Mouse (Mus musculus): ENCODE results near the gene Cds1. TPM values are rescaled to one million over a fixed set of nuclear protein-coding genes. Genes with fewer than 3 reads are reported as not detected.

The Cds1 gene
- total and polyA plus RNA-seq, 3 experiments, result 3.2 to 20.9 (median 17.3) TPM

DNA sequence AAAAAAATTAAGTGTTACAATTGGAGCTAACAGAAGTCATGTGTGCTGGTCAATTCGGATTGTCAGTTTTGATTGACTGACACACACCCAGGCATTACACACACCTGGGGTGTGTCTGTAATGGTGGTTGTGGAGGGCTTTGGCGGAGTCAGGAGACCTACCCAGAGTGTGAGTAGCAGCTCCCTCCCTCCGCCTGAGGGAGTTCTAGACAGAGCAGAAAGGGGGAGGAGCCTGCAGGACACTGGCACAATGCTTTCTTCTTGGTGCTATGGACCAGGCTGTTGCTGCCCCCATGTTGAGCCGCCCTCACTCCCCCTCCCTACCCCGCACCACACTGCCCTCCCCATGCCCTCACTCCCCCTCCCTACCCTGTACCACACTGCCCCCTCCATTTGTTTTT, 25.6 kb downstream of the Cds1 start:
- no peaks in the 10 kb centered on the region for H3K4me1 ChIP-seq (ENCODE audit: control insufficient read depth, insufficient read depth, low read length)
- H3K27me3 ChIP-seq (ENCODE audit: control insufficient read depth, insufficient read depth, low read length), result no peaks in the 10 kb centered on the region
- TF ChIP-seq POLR2A (IDR thresholded peaks at IDR 0.05; ENCODE audit: insufficient read depth, low read depth, low read length), result no peak
- no peak for TF ChIP-seq CTCF (IDR thresholded peaks at IDR 0.05)
- TF ChIP-seq EP300 (IDR thresholded peaks at IDR 0.05; ENCODE audit: insufficient read depth, low read depth, low read length), result no peak
- H3K27ac ChIP-seq, result no peak overlapping the region
- intact Hi-C loops (cut with DNase I), result no loop called here
- WGBS, result 69% methylated on average over 5 of the region's 5 CpGs
- DNase-seq, result no peak
- H3K4me3 ChIP-seq, result no peak overlapping the region
- H3K36me3 ChIP-seq (ENCODE audit: control insufficient read depth, insufficient read depth, low read length), result no peaks in the 10 kb centered on the region
- H3K9ac ChIP-seq (ENCODE audit: low read depth, low read length), result no peak overlapping the region
- H3K79me2 ChIP-seq (replicated peaks; ENCODE audit: control insufficient read depth, insufficient read depth, low read length), result no peaks in the 10 kb centered on the region

DNA sequence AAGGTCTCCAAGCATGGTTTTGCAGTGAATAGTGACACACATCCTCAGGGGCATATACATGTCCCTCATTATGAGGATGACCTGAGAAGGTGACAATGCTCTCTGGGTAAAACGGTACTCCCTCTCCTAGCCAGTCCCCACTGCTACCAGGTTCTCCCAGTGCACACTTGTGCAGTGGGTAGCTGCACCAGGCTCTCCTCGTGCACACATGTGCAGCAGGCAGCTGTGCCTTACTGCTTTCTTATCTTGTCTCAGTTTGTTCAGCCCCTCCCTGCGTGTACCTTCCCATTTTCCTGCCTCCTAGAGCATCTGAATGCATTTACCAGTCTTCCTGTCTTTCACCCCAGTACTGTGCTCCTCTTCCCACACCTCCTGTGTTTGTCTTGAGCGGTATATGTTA, 27.7 kb downstream of the Cds1 start:
- intact Hi-C loops (cut with DNase I), result no loop called here
- TF ChIP-seq POLR2A (IDR thresholded peaks at IDR 0.05; ENCODE audit: insufficient read depth, low read depth, low read length) (no peak), EP300 (IDR thresholded peaks at IDR 0.05; ENCODE audit: insufficient read depth, low read depth, low read length) (no peak), CTCF (IDR thresholded peaks at IDR 0.05) (no peak)
- no peaks in the 10 kb centered on the region for H3K36me3 ChIP-seq (ENCODE audit: control insufficient read depth, insufficient read depth, low read length)
- H3K4me1 ChIP-seq (ENCODE audit: control insufficient read depth, insufficient read depth, low read length), result no peaks in the 10 kb centered on the region
- WGBS, result 33% methylated on average over 4 of the region's 4 CpGs
- no peak overlapping the region for H3K9ac ChIP-seq (ENCODE audit: low read depth, low read length)
- no peaks in the 10 kb centered on the region for H3K27me3 ChIP-seq (ENCODE audit: control insufficient read depth, insufficient read depth, low read length)
- no peak overlapping the region for H3K27ac ChIP-seq
- DNase-seq, result no peak
- no peaks in the 10 kb centered on the region for H3K79me2 ChIP-seq (replicated peaks; ENCODE audit: control insufficient read depth, insufficient read depth, low read length)
- no peak overlapping the region for H3K4me3 ChIP-seq

DNA sequence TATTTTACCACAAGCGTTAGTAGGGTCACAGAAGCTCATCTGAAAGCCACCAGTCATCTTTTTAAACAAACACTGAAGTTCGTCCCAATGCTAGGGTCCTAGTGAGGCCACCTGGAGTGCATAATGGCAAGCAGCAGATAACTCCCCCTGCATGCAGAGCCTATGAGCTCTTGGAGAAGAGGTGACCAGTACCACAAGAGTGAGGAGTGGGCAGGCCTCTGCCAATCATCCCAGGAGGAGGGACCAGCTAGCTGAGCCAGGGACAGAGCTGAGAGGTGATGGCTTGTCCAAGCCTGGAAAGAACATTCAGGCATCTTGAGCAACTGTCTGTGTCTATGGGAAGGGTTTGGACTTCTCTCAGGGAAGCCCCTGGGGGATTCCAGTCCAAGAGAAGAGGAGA, 37.0 kb downstream of the Cds1 start:
- no peak for DNase-seq
- Histone ChIP-seq H3K4me1 (ENCODE audit: control insufficient read depth, insufficient read depth, low read length) (no peaks in the 10 kb centered on the region), H3K27ac (no peak overlapping the region), H3K9ac (ENCODE audit: low read depth, low read length) (no peak overlapping the region), H3K36me3 (ENCODE audit: control insufficient read depth, insufficient read depth, low read length) (no peaks in the 10 kb centered on the region), H3K79me2 (replicated peaks; ENCODE audit: control insufficient read depth, insufficient read depth, low read length) (no peaks in the 10 kb centered on the region), H3K4me3 (no peak overlapping the region), H3K27me3 (ENCODE audit: control insufficient read depth, insufficient read depth, low read length) (no peaks in the 10 kb centered on the region)
- 75% methylated on average over 2 of the region's 2 CpGs for WGBS
- intact Hi-C loops (cut with DNase I), result no loop called here
- TF ChIP-seq POLR2A (IDR thresholded peaks at IDR 0.05; ENCODE audit: insufficient read depth, low read depth, low read length) (no peak), EP300 (IDR thresholded peaks at IDR 0.05; ENCODE audit: insufficient read depth, low read depth, low read length) (no peak), CTCF (IDR thresholded peaks at IDR 0.05) (no peak)

DNA sequence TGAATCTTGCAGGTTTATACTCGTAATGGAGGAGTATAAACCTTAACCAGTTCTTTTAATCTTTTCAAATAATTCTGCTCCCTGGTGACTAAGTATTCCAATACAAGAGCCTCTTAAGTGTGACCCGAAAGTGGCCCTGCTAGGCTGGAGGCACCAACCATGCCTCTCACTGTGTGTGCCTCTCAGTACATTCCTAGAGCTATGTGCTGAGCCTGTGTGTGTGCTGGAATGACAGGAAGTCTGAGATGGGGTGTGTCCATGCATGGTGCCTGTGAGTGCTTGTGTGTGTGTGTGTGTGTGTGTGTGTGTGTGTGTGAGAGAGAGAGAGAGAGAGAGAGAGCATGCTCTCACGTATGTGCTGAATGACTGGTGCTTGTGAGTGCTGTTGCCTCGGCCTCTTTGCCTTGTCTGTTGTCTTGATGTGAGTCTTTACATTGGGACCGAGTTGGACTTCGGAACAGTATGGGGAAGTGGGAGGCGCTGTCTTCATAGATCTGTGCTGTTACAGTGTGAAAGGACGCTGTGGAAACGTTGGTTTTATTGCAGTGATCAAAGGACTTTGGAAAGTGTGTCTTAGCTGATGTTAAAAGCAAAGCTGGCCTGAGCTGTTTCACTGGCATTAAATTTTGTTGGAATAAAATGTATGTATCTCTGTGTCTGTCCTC, 37.6 kb downstream of the Cds1 start:
- Histone ChIP-seq H3K4me1 (ENCODE audit: control insufficient read depth, insufficient read depth, low read length) (no peaks in the 10 kb centered on the region), H3K27me3 (ENCODE audit: control insufficient read depth, insufficient read depth, low read length) (no peaks in the 10 kb centered on the region), H3K79me2 (replicated peaks; ENCODE audit: control insufficient read depth, insufficient read depth, low read length) (no peaks in the 10 kb centered on the region), H3K36me3 (ENCODE audit: control insufficient read depth, insufficient read depth, low read length) (no peaks in the 10 kb centered on the region), H3K27ac (no peak overlapping the region), H3K4me3 (no peak overlapping the region), H3K9ac (ENCODE audit: low read depth, low read length) (no peak overlapping the region)
- WGBS, result 70% methylated on average over 9 of the region's 9 CpGs
- no peak for DNase-seq
- intact Hi-C loops (cut with DNase I), result no loop called here
- no peak for TF ChIP-seq CTCF (IDR thresholded peaks at IDR 0.05)
- no peak for TF ChIP-seq EP300 (IDR thresholded peaks at IDR 0.05; ENCODE audit: insufficient read depth, low read depth, low read length)
- no peak for TF ChIP-seq POLR2A (IDR thresholded peaks at IDR 0.05; ENCODE audit: insufficient read depth, low read depth, low read length)

DNA sequence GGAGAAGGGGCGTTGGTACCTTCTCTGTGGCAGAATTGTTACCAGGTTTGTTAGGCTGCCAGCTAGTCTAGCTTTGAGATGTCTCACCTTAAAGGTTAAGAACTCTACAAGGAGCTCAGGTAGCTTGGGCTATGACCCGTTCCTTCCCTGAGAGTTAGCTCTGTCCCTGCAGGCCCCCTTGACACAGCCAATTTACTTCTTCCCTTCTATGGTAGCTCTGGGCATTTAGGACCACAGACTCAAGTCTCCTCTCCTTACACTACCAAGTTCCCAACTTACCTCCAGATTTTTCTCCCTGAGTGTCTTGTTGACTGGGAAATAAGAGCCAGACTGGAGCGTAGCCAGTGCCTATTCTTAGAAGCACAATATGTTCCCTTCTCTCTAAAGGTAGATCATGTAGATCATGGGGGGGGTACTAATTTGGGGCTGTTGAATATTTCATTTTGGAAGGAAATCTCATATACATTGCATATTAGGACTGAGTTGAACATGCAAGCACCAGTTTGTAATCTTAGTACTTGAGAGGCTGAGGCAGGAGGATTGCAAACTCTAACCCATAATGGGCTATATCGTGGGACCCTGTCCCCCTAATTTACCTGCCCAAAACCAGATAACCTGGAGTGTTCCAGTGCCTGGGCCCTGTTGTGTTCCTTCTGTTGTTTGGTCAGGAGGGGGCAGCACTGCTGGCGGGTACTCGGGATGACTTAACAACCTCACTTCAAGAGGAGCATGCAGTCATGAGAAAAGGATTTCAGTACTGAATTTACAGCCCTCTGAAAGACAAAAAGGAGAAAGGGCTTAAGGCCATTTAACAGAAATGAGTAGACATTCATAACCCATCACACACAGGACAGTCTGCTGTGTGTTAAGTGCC, 46.6 kb downstream of the Cds1 start:
- Histone ChIP-seq H3K36me3 (ENCODE audit: control insufficient read depth, insufficient read depth, low read length) (no peaks in the 10 kb centered on the region), H3K4me1 (ENCODE audit: control insufficient read depth, insufficient read depth, low read length) (no peaks in the 10 kb centered on the region), H3K27ac (no peak overlapping the region), H3K4me3 (no peak overlapping the region), H3K27me3 (ENCODE audit: control insufficient read depth, insufficient read depth, low read length) (no peaks in the 10 kb centered on the region), H3K9ac (ENCODE audit: low read depth, low read length) (no peak overlapping the region), H3K79me2 (replicated peaks; ENCODE audit: control insufficient read depth, insufficient read depth, low read length) (no peaks in the 10 kb centered on the region)
- TF ChIP-seq CTCF (IDR thresholded peaks at IDR 0.05) (peak; percentile 15), EP300 (IDR thresholded peaks at IDR 0.05; ENCODE audit: insufficient read depth, low read depth, low read length) (no peak), POLR2A (IDR thresholded peaks at IDR 0.05; ENCODE audit: insufficient read depth, low read depth, low read length) (no peak)
- 88% methylated on average over 6 of the region's 6 CpGs for WGBS
- DNase-seq, result no peak
- intact Hi-C loops (cut with DNase I), result no loop called here

DNA sequence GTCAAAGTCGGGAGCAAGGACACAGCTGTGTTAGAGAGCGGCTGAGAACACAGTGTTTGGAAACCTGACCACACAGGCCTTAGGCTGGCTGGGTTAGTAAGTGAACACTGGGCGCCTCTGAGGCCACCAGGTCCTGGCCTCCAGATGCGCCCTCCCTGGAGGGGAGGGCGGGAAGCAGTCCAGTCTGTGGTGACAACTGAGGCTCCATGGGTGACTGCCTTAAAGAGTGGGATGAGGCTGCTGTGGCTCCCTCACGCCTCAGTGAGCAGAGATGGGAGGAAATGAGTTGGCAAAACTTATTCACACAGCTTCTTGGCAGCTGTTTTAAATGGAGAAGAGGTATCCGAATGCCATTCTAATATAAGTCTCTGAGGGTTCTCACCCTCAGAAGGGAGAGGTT, 51.9 kb downstream of the Cds1 start:
- Histone ChIP-seq H3K27me3 (ENCODE audit: control insufficient read depth, insufficient read depth, low read length) (no peaks in the 10 kb centered on the region), H3K36me3 (ENCODE audit: control insufficient read depth, insufficient read depth, low read length) (no peaks in the 10 kb centered on the region), H3K4me3 (no peak overlapping the region), H3K79me2 (replicated peaks; ENCODE audit: control insufficient read depth, insufficient read depth, low read length) (no peaks in the 10 kb centered on the region), H3K27ac (no peak overlapping the region), H3K9ac (ENCODE audit: low read depth, low read length) (no peak overlapping the region), H3K4me1 (ENCODE audit: control insufficient read depth, insufficient read depth, low read length) (no peaks in the 10 kb centered on the region)
- intact Hi-C loops (cut with DNase I), result no loop called here
- DNase-seq, result no peak
- TF ChIP-seq CTCF (IDR thresholded peaks at IDR 0.05), result no peak
- TF ChIP-seq EP300 (IDR thresholded peaks at IDR 0.05; ENCODE audit: insufficient read depth, low read depth, low read length), result no peak
- TF ChIP-seq POLR2A (IDR thresholded peaks at IDR 0.05; ENCODE audit: insufficient read depth, low read depth, low read length), result no peak
- WGBS, result 58% methylated on average over 7 of the region's 7 CpGs

Data from heart, adult 2 months (tissue).